Mouse (Mus musculus) layer of hippocampus, postnatal 25 days (tissue): Measurements from ENCODE around the gene Runx2. TPM values are rescaled to one million over a fixed set of nuclear protein-coding genes. Genes with fewer than 3 reads are reported as not detected.

Experiments
- DNase-seq, 2 experiments: peaks; one replicate each; pipeline ENCODE4 v3.0.0; 2022; ENCODE audit warnings: mixed read lengths in 2 of 2, low spot score in 1 of 2; ENCODE audit errors: extremely low spot score in 1 of 2
- total RNA-seq, 2 experiments: library from RNA; stranded (reverse); gene quantifications; 2 replicates each; pipeline ENCODE4 v1.2.3; 2021

The Runx2 gene
- total RNA-seq, 2 experiments from 2014 or later, result 11.0 to 11.7 TPM

GRCm38 (mm10) chr17:44770871-44771270 lies 43.7 kb downstream of the Runx2 start:
- DNase-seq, result no peak

DNA sequence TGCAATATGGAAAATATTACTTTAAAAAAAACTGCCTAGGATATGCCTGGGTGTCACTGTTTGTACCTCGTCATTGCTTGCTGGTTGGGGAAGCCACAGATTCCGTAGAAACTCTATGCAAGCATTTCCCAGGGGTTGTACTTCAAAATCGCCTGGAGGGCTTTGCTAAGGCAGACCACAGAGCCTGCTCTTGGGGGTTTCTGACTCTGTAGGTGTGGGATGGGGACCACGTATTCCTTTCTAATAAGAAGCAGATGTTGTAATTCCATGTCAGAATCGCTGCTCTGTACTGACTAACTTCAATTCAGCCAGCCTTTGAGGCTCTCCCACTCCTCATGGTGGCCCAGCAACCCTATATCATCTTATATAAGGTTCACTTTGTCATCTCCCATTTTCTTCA lies 46.1 kb downstream of the Runx2 start:
- DNase-seq, result no peak

DNA sequence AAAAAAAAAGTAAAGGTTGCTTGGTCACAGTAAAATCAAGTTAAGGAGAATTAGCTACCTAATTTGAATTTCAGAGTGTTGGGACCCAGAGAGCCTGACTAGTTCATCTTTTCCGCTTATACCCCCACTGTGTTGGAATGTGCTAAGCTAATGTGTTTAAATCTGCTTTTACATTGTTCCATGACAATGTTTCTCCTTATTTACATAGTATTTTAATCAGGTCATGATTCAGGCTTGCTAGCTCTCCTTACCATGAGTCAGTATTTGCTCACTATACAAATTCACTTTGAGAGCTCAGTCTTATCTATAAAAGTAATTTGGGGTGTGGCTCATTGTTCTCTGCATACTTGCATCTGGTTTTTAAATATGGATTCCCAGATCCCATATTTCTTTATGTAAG lies 47.2 kb downstream of the Runx2 start:
- no peak for DNase-seq

GRCm38 (mm10) chr17:44766975-44767374 lies 47.6 kb downstream of the Runx2 start:
- DNase-seq, result no peak

DNA sequence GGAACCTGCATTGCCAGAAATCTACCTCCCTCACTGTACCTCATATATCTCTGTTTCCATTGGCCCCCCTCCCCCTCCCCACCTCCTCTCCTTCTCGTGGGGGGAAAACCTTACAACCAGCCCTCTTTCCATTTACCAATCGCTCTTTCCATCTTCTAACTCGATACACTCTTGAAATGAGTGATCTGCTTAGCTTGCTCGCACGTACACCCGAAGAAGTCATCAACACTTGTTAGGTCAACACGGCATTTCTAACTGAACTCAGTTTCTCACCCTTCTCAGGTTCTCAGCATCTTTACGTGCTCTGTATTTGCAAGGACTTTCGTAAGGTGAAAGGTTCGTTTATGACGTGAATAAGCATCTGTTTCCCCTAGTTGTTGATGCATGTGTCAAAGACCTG lies 48.3 kb downstream of the Runx2 start:
- no peak for DNase-seq

GRCm38 (mm10) chr17:44745378-44745777 lies 69.2 kb downstream of the Runx2 start:
- DNase-seq, result no peak

DNA sequence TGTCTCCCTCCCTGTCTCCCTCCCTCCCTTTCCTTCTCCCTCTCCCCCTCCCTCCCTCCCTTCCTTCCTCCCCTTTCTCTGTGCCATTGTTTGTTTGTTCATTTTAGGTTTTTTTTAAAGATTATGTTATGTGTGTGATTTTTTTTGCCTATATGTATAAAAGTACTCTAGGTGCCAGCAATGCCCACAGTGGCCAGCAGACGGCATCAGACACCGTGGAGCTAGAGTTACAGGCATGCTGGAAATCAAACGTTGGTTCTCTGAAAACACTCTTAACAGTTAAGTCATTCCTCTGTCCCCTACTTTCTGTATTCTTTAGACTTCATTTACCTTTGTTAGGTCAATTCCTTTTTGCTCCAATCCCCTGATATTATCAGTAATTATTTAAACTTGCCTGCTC lies 70.8 kb downstream of the Runx2 start:
- DNase-seq, result no peak

DNA sequence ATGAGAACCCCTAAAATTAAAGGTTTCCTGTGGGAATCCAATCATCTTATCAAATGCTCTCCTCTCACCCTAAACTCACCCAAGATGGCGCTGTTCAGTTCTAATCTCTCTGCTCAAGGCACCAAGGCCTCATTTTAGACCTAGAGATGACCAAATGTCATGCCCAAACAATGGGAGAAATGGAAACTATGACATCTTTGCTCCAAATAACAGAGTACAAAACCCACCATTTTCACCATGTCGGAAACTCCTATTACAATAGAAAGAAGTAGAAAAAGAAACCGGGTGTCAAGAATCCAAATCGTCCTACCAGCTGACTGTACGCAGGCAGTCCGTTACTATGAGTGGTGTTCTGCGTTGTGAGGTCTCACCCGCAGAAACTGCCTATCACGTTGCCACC lies 72.4 kb downstream of the Runx2 start:
- DNase-seq, result no peak

DNA sequence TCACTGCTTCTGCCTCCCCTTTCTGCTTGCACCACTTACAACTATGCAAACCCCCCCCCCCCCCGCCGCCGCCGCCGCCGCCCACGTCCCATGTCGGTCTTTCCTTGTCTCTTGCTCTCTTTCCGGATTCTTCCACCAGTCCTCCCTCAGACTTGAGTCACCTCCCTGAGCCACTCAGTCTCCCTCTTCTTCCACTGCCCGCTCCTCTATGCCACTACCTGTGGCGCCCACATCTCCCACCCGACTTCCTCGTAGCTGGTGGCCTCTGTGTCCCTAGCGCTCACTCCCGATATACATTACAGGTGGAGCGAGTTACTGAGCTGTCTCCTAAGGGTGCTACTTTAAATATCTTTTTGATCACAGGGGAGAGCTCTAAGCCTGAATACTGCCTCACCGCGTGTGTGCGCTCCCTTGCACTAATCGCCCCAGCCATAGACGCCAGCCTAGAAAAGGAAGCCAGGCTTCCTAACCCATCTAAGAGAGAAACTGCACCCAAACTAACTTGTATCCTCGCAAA lies 76.4 kb downstream of the Runx2 start:
- DNase-seq, result no peak

- peak in 1 of 2 experiments; percentile 23 for DNase-seq
Observed at GRCm38 (mm10) chr17:44737275-44738120, 77.1 kb downstream of the Runx2 start.

- DNase-seq, result peak; percentile 48 to 67
Observed at GRCm38 (mm10) chr17:44735991-44736561, 78.5 kb downstream of the Runx2 start.

GRCm38 (mm10) chr17:44735223-44735990 lies 79.2 kb downstream of the Runx2 start:
- peak; percentile 29 to 40 for DNase-seq

GRCm38 (mm10) chr17:44734501-44735222 lies 79.9 kb downstream of the Runx2 start:
- DNase-seq, result peak in 1 of 2 experiments; percentile 58

GRCm38 (mm10) chr17:44733544-44734310 lies 80.9 kb downstream of the Runx2 start:
- DNase-seq, result no peak

- no peak for DNase-seq
Observed at GRCm38 (mm10) chr17:44728464-44728863, 86.1 kb downstream of the Runx2 start.

- DNase-seq, result no peak
Observed at GRCm38 (mm10) chr17:44727675-44728074, 86.9 kb downstream of the Runx2 start.

DNA sequence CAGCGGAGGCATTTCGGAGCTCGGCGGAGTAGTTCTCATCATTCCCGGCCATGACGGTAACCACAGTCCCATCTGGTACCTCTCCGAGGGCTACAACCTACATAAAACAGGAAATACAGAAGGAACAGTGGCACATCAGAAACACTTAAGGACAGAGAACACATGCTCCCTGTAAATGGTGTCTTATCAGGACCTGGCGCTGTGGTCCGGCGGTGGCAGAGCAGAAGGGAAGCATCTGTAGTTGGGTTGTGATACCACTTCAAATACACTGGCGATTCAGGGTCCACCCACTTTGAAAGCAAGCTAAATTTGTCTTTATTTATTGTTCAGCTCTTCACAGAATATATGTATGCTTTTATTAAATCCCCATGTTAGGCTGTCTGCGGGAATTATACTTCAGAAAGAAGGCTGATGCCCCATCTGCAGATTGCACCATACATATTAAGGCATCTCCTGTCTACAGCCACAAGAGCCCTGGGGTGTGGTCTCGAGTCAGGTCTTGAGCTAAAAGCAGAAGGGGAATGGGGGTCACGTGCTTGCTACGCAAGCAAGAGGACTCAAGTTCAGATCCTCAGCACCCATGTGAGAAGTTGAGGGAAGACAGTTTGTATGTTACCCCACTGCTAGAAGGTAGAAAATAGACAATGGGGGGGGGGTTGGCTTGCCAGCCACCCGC lies 89.7 kb downstream of the Runx2 start:
- no peak for DNase-seq

GRCm38 (mm10) chr17:44724255-44724654 lies 90.3 kb downstream of the Runx2 start:
- DNase-seq, result no peak
